Mouse (Mus musculus): ENCODE measurements around the gene Pif1.
A peak's percentile ranks its signal among the peaks of the same experiment; 100 is the strongest.

Pif1 gene

DNA sequence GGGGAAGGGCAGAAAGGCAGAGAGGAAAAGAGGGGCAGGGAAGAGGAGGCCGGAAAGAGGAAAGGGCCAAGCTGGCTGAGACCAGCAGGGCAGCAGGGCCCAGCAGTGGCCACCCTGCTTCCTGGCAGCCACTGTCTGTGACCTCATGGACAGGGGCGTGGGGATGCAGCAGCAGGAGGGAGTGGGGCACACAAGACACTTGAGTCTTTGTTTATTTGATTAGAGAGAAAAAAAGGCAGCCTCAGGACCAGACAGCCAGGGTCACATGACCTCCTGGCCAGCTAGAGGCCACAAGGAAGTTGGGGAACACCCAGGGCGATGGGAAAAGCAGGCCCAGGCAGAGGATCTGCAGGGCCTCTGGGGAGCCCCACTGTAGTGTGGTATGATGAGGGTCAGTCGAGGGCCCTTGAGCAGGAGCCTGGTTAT lies 24.9 kb upstream of the Pif1 start:
- DNase-seq = peak; percentile 45 to 57

DNA sequence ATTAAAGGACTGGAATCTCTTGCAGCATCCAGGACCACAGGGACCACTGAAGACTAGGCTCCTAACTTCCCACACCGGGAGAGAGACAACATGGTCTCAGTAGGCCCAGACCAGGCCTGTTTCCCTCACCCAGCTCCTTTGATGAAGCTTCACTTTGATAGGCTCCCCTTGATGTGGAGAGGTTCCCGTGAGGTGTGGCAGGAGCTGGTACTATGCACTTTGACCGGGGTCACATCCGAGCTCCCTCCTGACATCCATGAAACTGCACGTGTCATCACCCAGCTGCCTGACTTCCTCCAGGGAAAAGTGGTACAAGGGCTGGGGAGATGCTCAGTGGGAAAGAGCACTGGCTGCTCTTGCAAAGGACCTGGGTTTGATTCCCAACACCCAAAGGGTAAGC lies 23.9 kb upstream of the Pif1 start:
- no peak for DNase-seq

DNA sequence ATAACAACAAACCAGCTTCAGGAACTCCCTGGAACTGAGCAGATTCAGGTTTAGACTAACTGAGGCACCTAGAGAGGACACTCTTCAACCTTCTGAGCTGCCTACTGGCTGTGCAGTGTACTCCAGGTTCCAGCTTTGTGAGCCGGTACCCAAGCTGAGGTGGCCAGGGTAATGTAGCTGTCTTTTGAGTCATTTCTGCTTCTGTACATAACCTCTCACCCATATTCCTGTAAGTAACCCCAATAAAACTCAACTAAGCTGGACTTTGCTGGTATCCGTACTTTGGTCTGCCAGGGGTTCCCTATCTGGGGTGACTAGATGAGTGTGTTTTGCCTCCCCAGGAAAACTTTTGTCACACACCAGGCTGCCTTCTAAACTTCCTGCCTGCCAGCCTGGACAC lies 22.3 kb upstream of the Pif1 start:
- DNase-seq = no peak

DNA sequence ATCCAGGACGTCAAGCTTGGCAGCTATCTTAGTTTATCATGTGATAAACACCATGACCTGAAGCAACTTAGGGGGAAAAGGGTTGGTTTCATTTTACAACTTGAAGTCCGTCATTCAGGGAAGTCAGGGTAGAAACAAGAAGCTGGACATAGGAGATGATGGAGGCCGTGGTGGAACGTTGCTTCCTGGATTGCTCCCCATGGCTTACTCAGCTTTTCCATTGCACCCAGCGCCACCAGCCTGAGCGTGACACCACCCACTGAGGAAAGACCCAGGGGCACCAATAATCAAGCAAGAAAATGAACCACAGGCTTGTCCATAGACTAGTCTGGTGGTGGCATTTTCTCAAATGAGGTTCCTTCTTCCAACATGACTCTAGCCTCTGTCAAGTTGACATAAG lies 18.2 kb upstream of the Pif1 start:
- DNase-seq = no peak

DNA sequence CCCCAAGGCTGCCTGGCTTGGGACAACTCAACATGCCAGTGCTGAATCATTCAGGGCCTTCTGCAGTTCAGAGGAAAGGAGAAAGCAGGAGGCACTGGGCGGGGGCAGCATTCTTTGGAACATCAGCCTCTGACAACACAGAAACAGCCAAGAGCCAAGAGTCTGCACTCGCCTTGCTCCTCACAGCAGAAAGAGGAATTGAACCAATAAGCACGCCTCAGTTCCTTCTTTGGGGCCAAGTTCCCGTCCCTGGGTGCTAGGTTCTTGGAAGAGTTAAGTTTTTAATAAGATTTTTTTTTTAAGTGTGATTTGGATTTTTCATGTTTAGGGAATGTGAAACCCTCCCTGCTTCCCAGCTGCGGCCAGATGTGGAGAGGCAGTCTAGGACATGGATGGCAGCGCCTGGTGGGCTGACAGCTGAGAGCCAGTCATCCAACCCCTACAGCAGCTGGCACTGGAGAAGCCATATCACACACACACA lies 17.4 kb upstream of the Pif1 start:
- DNase-seq = no peak

DNA sequence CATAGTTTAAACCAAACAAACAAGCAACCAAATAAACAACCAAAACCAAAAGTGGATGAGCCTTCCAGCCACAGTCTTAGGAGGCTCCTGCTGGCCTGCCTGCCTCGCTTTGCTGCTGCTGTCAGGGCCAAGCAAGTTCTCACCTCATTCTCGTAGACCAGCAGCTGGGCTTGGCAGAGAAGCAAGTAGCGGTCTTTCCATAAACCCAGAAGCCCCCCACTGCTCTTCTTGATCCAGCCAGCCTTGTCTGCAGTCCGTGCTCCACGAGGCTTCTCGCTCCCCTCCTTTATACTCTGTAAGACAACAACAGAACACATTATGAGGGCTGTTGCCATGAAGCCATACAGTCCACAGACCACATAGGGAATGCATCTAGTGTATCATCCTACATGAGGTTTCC lies 14.1 kb upstream of the Pif1 start:
- no peak for DNase-seq

DNA sequence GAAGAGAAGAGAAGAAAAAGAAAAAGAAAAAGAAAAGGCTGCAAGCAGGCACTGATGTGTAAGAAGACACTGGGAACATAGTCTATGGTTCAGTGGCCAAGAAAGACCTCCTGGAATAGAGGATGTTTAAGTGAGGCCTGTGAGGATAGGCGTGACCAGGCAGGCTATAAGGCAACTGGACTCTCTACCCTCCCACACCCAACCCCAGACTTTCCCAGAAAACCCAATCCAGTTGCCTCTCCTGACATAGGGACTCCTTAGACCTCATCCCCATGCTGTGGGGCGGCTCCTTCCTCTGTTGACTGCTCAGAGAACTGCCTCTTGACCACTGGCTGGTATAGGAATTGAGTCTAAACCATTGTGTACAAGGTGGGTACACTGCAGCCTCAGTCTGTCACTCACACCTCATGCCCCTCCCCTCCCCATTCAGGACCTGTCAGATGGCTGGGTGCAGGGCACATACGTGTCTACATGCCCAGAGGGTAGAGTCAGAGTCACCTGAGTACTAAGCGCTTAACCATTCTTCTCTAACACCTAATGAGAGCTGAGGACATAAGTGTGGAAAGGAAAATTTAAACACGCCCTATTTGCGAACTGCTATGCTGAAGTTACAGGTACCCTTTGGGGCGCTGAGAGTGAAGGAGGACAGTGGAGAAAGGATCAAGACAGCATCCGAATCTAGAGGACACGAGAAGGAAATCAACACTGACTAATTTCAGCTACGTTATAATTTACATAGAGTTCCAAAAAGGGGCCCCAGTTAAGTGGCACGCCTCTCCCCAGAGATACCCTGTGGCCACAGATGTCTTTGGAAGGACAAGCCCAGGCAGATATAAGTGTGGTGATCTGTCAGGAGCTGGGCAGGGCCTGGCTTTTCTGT lies 12.2 kb upstream of the Pif1 start:
- no peak for DNase-seq

DNA sequence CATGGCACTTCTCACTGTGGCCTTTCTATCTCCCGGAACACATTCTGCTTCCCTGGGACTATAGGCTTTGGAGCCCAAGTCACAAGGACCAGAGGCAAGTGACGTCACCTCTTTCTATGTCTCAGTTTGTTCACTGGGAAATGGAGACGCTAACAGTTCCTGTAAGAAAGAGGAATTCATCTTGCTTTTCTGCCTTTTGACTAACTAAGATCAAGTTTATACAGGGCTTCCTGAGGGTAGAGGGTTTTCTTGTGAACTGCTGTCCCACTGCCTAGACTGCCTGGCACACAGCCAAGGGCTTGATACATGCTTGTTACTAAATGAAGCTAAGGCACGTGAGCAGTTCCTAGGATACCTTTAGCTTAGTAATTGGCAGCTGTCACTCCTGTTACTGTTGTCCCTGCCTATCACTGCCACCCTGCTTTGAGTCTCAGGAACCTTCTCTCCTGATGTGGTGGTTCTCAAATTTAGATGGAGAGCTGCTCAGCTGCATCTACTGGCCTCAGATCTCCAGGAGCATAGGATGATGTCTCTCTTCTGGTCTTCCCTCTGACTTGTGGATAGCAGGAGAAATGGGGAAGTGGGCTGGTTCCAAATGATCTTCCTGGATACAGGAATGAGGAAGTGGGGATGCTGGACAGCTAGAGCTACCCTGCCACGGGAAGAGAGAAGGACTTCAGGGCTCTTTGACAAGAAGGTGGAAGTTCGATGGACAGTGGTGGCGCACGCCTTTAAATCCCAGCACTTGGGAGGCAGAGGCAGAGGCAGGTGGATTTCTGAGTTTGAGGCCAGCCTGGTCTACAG lies 11.4 kb upstream of the Pif1 start:
- DNase-seq = peak; percentile 44 to 60

DNA sequence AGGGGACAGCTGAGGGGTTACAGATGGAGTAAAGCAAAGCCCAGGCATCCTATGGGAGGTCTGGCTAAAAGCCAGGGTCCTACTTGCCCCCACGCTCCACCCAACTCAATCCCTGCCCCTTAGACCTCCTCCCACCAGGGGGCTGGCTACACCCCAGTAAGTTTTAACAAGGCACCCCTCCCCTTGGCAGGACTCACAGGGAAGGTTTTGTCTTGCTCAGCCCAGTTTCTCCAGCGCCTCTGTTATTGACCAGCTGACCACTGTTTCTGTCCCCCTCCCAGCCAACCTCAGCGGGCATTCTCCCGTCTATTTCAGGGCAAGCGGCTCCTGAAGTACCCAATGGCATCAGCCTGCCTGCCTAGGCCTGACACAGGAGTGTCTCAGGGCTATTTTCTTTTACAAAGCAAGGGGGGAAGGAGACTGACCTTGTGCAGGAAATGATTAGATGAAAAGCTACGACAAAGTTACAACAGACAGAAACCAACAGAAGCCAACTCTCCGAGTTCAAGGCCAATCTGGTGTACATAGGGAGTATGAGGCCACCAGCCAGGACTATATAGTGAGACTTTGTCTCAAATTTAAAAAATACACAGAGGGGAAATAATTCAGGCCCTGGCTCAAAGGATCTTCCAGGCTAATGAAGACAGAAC lies 10.0 kb upstream of the Pif1 start:
- peak; percentile 38 to 54 for DNase-seq

DNA sequence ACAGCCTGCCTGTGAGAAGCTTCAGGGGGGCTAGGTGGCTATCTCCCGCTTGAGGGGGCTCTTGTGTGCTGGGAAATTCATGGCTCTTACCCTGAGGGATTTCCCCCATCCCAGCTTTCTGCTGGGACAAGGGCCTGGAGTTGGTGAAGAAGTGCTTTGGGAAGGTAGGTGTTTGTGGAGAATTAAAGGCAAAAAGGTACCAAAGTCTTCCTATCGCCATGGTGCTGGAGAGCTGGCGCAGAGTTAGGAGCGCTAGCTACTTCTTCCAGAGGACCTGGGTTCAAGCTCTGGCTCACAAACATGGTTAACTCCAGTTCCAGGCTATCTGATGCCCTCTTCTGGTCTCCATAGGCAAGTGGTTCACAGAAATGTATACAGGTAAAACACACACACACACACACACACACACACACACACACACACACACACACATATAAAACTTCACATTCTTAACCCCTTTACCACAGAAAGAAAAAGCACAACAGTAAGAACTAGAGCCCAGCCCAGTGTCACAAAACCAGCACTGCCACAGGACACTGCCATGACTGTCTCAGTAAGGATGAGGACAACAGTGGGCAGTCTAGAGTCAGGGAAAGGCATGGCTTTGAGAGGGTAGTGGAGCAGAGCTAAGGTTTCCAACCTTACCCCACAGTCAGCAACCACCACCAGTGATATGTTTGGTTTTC lies 9.3 kb upstream of the Pif1 start:
- DNase-seq = no peak

DNA sequence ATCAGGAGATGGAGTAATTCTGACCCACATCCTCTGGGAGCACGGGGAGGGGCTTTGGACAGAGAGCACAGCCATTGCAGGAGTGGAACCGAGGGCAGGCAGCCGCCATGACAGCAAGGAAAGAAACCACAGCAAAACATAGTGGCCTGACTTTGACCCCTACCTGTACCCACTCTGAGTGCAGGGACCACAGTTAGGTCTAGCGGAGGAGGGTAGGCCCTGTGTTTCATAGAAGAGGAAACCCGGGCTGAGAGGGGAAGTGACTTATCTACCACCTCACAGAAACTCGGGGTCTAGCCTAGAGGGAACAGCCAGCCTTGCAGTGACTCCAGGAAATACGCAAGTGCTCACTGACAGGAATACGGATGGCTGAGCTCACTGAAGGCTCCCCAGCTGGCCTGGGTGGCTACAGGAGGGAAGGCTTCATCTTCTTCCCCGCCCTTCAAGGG lies 8.1 kb upstream of the Pif1 start:
- DNase-seq = no peak

DNA sequence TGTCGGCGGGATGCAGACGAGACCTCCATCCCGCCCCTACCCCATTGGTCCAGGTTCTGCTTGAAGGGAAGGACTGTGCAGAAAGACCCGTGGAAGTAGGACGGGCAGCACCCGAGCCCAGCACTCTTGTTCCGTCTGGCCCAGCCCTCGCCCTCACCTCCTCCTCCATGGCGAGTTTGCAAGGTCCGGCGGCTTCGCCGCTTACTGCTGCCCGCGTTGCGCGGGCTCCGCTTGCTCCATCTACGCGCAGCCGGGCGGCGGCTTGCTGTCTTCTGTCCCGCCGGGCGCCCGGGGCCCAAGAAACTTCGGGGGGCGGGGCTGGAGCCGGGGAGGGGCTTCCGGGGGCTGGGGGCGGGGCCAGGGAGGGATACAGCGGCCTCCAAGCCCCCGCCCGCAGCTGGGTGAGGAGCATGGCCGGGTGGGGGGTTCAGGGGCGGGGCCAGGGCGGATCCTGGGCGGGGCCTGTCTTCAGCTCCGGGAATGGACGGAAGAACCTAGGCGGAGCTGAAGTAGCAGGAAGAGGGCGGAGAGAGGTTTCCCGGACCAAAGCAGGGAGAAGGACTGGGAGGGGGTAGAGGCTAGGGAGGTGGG lies 7.1 kb upstream of the Pif1 start, which contains the start of gene Plekho2:
Gene Plekho2 (minus strand): TSS at position 260 of the 591 bp plus-strand sequence.
- peak; percentile 88 to 91 for DNase-seq

DNA sequence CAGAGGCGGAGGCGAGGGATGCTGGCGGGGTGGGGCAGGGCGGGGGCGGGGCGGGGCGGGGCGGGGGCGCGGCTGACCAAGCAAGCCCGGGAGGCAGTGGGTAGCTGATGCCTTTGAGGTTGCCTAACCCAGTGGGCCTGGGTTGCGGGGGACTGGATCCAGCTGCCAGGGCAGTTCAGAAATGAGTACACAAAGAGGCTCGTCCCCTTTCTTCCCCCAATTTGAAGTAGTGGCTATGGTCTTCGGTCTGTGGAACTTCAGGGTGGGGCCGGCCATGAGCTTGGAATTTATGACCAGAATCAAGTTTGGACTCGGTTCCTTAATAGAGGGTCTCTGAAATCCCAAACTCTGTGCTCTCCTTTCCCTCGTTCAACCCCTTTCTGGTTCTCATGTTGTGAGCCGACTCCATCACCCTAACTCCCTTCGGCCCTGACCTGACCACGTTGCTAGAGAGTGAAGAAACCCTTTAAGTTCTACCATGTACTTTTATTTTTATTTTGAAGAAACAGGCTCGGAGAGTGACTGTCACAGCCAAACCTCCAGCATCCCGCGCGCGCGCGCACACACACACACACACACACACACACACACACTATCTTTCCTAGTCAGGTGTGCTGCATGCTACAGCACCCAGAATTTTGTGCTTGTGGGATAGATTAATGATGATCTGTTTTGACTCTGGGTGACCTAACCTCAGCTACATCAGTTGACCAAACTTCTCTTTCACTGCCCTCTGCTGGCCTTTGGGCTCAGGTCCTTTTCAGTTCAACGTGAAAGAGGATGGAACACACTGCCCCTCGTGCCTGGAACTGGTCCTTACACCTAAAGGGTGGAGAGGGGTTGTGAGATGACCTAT lies 6.3 kb upstream of the Pif1 start:
- peak; percentile 91 to 95 for DNase-seq

DNA sequence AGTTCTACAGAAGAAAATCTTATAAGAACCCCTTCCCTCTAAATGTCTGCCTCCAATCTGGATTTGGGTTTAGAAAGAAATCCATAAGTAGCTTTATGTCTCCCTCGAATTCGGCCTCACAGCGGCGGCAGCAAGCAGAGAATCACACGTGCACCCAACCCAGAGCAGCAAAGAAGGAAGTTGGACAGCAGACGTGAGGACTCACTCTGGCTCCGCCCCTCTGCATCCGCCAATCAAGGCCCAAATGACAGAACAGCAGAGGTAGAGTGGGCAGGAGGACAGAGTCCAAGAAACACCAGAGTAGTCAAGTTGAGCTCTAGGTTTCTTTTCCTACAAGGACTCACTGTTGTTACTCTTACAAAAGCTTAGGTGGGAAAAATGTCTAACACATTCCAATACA lies 3.9 kb upstream of the Pif1 start:
- no peak for DNase-seq

DNA sequence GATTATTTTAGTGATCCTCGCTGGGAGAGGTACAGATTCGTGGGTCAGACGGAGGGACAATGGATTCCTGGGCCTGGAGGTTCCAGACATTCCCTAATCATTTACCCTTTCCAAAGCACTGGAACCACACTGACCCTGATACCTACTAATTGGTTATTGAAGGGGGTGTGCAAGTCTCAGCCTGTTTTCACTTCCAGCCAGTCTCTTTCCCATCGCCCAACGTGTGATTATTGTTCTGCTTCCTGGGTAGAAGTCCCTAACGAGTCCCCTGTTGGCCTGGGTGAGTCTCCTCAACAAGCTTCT lies 261 bp downstream of the Pif1 start:
- no peak for DNase-seq

DNA sequence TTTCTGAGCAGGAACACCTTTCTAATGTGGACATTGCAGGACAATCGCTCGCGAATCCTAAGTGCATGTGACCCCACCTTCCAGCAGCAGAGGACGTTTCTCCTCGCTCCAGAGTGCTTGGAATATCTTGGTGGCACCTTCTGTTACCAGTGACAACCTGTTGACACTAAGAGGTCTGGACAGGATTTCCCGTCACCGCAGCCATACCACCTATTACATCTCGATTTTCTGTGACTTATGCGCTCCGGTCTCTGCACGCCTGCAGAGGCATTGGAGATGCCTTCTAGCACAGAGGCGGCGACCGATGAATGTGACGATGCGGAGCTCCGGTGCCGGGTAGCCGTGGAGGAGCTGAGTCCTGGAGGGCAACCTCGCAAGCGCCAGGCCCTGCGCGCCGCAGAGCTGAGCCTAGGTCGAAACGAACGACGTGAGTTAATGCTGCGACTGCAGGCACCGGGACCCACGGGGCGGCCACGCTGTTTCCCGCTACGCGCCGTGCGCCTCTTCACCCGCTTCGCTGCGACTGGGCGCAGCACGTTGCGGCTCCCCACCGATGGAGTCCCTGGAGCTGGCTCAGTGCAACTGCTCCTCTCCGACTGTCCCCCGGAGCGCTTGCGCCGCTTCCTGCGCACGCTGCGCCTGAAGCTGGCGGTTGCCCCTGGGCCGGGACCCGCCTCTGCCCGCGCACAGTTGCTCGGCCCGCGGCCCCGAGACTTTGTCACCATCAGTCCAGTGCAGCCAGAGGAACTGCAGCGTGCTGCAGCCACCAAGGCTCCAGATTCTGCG lies 806 bp downstream of the Pif1 start:
- peak in 1 of 2 experiments; percentile 12 for DNase-seq

DNA sequence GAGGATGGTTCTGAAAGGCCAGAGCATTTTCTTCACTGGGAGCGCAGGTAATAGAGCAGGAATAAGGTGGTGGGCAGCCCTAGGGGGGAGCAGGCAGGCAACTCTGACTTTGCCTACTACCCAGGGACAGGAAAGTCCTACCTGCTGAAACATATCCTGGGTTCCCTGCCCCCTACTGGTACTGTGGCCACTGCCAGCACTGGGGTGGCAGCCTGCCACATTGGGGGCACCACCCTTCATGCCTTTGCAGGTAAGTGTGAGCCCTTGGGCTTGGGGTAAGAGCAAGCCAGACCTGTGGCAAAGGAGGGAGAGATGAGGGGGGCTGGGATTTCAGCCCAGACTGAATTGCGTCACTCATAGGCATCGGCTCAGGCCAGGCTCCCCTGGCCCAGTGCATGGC lies 2.1 kb downstream of the Pif1 start:
- peak in 1 of 2 experiments; percentile 17 for DNase-seq

DNA sequence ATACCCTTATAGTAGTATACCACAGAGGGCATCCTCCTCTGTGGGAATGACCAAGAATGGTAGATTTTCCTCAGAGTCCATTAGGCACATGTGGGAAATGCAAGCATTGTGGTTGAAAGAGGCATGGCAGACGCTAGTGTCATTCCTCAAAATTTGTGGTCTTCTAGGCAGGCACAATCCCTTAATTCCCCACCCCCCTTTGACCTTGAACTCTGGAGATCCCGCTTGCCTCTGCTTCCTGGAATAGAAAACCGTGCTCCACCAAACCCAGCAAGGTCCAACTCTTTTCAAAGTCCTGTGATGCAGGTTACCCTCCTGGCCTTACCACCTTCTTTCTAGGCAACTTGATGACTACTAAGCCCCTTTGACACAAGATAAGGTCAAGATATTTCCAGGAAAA lies 5.8 kb downstream of the Pif1 start:
- DNase-seq = no peak

DNA sequence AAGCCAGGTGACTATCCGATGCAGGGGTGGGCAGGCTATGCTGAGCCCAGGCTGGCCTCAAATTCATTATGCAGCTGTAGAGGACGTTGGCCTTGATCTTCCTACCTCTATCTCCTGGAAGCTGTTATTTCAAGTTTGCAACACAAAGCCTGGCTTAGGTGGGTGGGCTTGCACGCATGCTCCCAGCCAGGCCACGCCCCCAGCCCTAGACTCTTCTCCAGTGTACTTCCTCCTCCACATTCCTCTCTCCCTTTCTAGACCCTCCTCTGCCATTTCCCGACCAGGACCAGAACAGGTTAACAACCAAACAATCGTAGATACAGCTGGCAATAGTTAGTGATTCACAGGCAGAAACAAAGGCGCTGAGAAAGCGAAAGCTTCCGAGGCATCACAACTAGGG lies 6.6 kb downstream of the Pif1 start:
- DNase-seq = no peak

DNA sequence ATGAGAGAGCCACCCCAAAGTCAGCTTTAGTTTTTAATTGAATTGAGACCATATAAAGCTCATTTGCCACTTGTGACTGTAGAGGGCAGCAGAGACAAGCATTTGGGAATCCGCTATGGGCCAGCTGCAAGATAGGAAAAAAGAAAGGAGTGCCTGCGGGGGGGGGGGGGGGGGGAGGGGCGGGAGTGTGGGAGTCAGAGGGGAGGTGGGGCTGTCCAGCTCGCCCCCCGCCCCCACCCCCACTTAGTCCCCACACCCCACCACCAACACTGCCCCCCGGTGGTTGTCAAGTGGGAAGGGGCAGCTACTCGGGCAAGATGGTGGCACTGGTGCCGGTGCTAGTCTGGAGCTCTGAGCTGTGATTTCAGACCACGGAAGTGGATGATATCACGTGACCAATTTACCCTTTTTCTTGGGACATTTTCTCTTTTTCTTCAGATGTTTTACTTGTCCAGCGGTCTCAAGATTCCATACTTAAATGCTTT lies 11.8 kb downstream of the Pif1 start:
- DNase-seq = peak; percentile 62 to 71

All from cerebellum, postnatal 14 days (tissue).